Mouse (Mus musculus) Patski (cell line): Measurements from ENCODE around the gene Uqcc2. TPM values are rescaled to one million over a fixed set of nuclear protein-coding genes. Genes with fewer than 3 reads are reported as not detected.

Source experiments
- ATAC-seq: fragments of 100-300 bp; one replicate; pipeline ENCODE4 v1.8.0; 2021
- CTCF ChIA-PET: fragments of 350-600 bp; sonication (Branson Sonifier 250); formaldehyde crosslinking; loops from one replicate; lab custom pipeline; 2022; ENCODE audit warnings: inconsistent platforms; lab: Charles Lee
- POLR2A ChIA-PET: fragments of 350-600 bp; sonication (Branson Sonifier 250); formaldehyde crosslinking; loops from one replicate; lab custom pipeline; 2022; ENCODE audit warnings: antibody characterized with exemption, inconsistent platforms; lab: Charles Lee
- DNase-seq: peaks from one replicate; pipeline ENCODE4 v3.0.0-alpha.2; 2011; ENCODE audit warnings: low read depth, low spot score
- H3K27me3 ChIP-seq: fragments of 371-371 bp; one replicate; pipeline ENCODE4 v1.5.1; 2021
- CTCF ChIP-seq: fragments of 100-300 bp; IDR thresholded peaks from one replicate; pipeline ENCODE4 v1.5.1; 2021
- in situ Hi-C: fragments of 300-500 bp; cut with MboI; formaldehyde crosslinking; loops from 3 replicates; pipeline ENCODE4 v1.11.1; 2018; ENCODE audit warnings: low pct_unique_long_range_greater_than_20kb, mixed read lengths
- polyA plus RNA-seq: library from polyadenylated mRNA; unstranded; gene quantifications from one replicate; pipeline ENCODE4 v1.2.3, GENCODE M21; 2021

The Uqcc2 gene
- polyA plus RNA-seq, 1 experiment from 2014 or later = 318 TPM

DNA sequence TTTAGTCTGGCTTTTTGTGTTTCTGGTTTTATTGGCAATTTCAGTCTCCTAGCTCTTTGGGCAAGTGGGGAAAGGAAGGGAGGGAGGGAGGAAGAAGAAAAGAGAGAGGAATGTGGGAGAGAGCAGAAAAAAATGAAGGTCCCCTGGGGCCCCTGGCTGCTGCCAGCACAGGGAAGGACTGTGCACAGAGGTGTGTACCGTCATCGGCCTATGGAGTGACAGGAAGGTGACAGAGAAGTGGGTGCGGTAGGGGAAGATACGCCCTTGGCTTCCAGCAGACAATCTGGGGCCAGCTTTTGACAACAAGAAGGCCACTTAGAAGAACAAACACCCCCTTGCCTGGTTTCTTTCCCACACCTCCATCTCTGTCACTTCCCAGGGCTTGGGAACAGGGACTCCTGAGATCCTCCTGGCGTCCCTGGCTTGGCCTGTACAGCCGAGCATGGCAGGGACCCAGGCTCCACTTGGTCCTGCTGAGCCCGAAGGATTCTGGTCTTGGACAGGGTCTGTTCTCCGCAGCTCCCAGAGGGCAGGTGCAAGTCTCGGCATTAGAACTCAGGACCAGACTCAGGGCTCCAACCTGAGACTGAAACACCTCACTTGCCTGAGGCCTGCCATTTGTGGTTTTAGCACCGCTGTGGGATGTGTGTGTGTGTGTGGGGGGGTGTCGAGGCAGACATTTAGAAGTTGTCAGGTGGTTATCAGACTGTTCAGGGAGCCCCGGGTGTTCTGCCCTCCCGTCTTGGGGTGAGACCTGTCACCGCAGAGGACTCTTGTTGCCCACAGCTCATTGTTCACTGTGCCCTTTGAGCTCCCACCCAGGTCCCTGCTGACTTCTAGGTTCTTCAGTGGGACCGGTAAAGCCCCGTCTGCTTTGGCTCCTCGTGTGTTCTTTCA, 58.6 kb downstream of the Uqcc2 start:
- no peaks in the 10 kb centered on the region for H3K27me3 ChIP-seq
- TF ChIP-seq CTCF = no peak
- ChIA-PET CTCF (interaction anchor here (1.0 to 2.1 kb wide), 5 partner anchors 11 to 45 kb away, joined by 3 to 6 read pairs (median 4); no protein-coding TSS in a partner anchor), POLR2A (interaction anchor here (1.2 kb wide), 1 partner anchor 8 kb away, joined by 3 read pairs; no protein-coding TSS in a partner anchor)
- in situ Hi-C loops = no loop called here
- no peak for DNase-seq
- ATAC-seq = no peak

DNA sequence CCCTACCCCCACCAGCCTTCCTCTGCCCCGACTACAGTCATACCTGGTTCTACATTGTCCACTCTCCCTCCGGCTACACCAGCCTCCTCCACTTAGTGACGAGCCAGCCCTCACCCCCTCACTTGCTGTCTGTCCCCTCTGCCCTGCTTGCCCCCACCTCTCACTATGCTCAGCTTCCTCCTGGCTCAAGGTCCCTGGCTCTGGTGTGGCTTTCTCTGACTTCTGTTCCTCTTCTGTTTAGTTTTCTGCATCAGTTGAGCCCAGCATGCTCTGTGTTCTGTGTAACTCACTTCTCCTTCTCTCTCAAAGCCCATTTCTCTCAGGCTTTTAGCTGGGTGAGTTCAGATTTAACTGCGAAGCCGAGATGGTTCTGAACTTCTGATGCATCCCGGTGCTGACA, 59.5 kb downstream of the Uqcc2 start:
- no peak for ATAC-seq
- in situ Hi-C loops = no loop called here
- H3K27me3 ChIP-seq = no peaks in the 10 kb centered on the region
- no peak for TF ChIP-seq CTCF
- ChIA-PET CTCF (interaction anchor here (1.1 to 2.1 kb wide), 4 partner anchors 12 to 44 kb away, joined by 3 to 6 read pairs (median 4); no protein-coding TSS in a partner anchor), POLR2A (interaction anchor here (1.2 kb wide), 1 partner anchor 9 kb away, joined by 3 read pairs; no protein-coding TSS in a partner anchor)
- no peak for DNase-seq

DNA sequence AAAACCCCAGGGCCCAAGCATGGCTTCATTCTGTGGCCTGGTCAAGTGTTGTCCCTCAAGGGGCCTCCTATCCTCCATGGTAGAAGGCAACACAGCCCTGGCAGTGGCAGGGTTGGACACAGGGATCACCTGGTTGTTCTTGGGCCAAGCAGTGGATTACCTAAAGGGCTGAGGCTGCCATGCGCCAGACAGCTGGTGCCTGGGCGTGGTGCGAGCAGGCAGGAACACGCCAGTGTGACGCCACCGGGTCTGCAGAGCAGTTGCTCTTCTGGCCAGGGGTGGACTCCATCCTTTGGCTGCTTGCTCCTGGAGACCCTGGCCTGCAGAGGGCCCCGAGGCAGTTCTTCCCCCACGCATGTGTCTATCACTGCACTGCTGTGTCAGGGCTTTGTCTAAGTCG, 59.9 kb downstream of the Uqcc2 start:
- DNase-seq = no peak
- CTCF ChIA-PET = interaction anchor here (1.1 to 1.6 kb wide), 2 partner anchors 13 to 44 kb away, joined by 3 read pairs; no protein-coding TSS in a partner anchor
- in situ Hi-C loops = no loop called here
- H3K27me3 ChIP-seq = no peaks in the 10 kb centered on the region
- no peak for ATAC-seq
- POLR2A ChIA-PET = interaction anchor here (1.2 kb wide), 1 partner anchor 9 kb away, joined by 3 read pairs; no protein-coding TSS in a partner anchor
- TF ChIP-seq CTCF = no peak

DNA sequence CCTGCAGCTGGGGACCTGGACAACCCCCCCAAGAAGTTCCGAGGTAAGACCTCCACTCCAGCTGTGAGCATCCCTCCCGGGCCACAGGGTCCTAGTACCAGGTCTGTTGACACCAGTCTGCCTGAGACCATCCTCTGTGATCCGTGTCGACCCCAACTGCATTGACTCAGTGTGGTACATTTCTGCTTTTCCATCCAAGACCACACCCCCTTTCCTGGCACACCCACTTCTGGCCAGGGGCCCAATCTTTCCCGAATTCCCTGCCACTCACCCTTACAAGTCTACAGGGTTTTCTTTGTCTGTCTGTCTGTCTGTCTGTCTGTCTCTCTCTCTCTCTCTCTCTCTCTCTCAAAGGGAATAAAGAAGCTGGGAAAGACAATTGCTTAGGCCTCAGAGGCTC, 60.6 kb downstream of the Uqcc2 start:
- CTCF ChIA-PET = interaction anchor here (2.0 to 2.7 kb wide), 2 partner anchors 10 to 26 kb away, joined by 4 to 15 read pairs; no protein-coding TSS in a partner anchor
- no peak for DNase-seq
- no peak for ATAC-seq
- in situ Hi-C loops = no loop called here
- TF ChIP-seq CTCF = no peak
- H3K27me3 ChIP-seq = no peaks in the 10 kb centered on the region
- POLR2A ChIA-PET = interaction anchor here (1.7 kb wide), 1 partner anchor 16 kb away, joined by 8 read pairs; the partner anchor contains the start of gene Itpr3

Other genes with a start within 250 kb of the Uqcc2 start
- gene Kifc5b, start 216.8 kb downstream of the Uqcc2 start, polyA plus RNA-seq = 20.8 TPM
- 37.2 TPM for gene Phf1, start 200.9 kb downstream of the Uqcc2 start, polyA plus RNA-seq
- 119 TPM for gene Cuta, start 194.3 kb downstream of the Uqcc2 start, polyA plus RNA-seq
- gene Syngap1, start 192.7 kb downstream of the Uqcc2 start, polyA plus RNA-seq = 43.4 TPM
- gene Zbtb9, start 160.7 kb downstream of the Uqcc2 start, polyA plus RNA-seq = 7.1 TPM
- gene Bak1, start 104.9 kb downstream of the Uqcc2 start, polyA plus RNA-seq = 96.7 TPM
- 88.6 TPM for gene Itpr3, start 76.6 kb downstream of the Uqcc2 start, polyA plus RNA-seq
- 1.0 TPM for gene Ip6k3, start 33.9 kb upstream of the Uqcc2 start, polyA plus RNA-seq
- 104 TPM for gene Lemd2, start 70.6 kb upstream of the Uqcc2 start, polyA plus RNA-seq